Mouse (Mus musculus) gastrocnemius, postnatal 10 days (tissue): Measurements from ENCODE around the gene Zfp524. TPM values are rescaled to one million over a fixed set of nuclear protein-coding genes. Genes with fewer than 3 reads are reported as not detected.
"Not testable (repeated sequence)": the region's sequence is repeated elsewhere in the genome, so short reads cannot be mapped to it uniquely, and the experiment has no call there.

Experiments
- DNase-seq: peaks from one replicate; pipeline ENCODE4 v3.0.0; 2021; ENCODE audit warnings: mixed read lengths
- total RNA-seq, 2 experiments: library from RNA; stranded (reverse); gene quantifications; 2 replicates each; pipeline ENCODE4 v1.2.3; 2021

Gene Zfp524
- total RNA-seq, 2 experiments from 2014 or later, result 6.9 to 8.0 TPM

DNA sequence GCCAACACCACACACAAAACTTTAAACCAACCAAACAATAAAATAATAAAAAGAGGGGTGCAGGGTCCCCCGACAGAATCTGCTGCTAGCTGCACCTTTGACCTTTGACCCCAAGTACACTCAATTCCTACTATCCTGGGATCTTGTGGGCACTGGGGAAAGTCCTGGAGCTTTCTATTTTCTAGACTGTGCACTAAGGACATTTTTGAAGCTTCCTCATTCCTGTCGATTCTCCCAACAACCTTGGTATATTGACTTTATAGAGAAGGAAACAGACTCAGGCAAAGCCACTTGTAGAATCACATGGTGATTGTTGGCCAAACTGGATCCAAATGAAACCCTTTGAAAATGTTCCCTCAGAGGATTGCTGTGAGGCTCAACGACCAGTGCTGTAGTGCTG is 1.8 kb downstream of the Zfp524 start:
- no peak for DNase-seq

DNA sequence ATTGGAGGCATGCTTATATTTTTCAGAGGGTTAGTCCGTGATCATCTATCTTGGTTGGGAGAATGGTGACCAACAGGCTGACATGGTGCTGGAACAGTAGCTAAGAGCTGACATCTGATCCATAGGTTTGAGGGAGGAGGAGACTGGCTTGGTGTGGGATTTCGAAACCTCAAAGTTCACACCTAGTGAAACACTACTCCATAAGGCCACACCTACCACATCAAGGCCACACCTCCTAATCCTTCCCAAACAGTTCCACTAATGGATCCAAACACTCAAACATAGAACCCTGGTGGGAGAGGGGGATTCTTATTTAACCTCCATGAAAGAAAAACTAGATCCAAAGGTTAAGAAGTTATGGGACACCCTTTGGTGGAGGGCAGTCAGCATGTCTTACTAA is 2.7 kb downstream of the Zfp524 start:
- no peak for DNase-seq

- DNase-seq, result peak; percentile 36
Observed at GRCm38 (mm10) chr7:5017352-5017751, 3.1 kb downstream of the Zfp524 start.

- no peak for DNase-seq
Observed at GRCm38 (mm10) chr7:5017931-5018330, 3.7 kb downstream of the Zfp524 start.

- DNase-seq, result not testable (repeated sequence)
Observed at GRCm38 (mm10) chr7:5019576-5019975, 5.4 kb downstream of the Zfp524 start.

DNA sequence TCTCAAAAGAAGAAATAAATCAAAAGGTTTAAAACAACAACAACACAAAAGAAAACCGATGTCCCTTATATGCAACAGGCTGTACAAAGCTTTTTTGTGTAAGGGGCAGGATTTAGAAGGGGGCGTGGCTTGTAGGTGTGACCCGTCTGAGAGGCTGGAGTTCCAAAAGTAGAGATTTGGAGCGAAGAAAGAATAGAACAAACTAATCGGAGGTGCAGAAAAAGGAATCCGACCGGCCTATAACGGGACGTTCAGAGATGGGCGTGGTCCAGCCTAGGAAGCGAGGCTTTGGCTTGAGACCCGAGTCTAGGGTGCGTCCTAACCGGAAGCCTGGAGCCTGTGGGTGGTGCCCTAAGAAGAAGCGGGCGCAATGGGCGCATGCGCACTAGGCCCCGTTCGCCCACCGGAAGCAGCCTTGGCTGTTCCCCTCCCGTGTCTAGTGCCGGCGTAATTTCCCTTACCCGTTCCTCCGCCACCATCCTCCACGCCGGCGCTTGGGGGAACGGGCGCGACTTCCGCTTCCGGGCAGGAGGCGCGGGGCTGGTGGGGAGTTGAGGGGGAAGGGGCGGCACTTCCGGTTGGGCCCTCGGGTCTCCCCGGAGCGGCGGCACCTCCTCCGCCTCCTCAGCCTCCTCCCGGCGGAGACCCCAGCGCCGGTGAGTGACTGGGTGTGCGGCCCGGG is 5.9 kb downstream of the Zfp524 start, which contains the start of the genes Zfp865 and Ccdc106:
TSS of gene Zfp865 (plus strand) at position 377 of the 682 bp plus-strand sequence.
TSS of gene Ccdc106 (plus strand) at position 554 of the 682 bp plus-strand sequence.
- DNase-seq, result peak; percentile 99

- DNase-seq, result no peak
Observed at GRCm38 (mm10) chr7:5020685-5021084, 6.5 kb downstream of the Zfp524 start.

DNA sequence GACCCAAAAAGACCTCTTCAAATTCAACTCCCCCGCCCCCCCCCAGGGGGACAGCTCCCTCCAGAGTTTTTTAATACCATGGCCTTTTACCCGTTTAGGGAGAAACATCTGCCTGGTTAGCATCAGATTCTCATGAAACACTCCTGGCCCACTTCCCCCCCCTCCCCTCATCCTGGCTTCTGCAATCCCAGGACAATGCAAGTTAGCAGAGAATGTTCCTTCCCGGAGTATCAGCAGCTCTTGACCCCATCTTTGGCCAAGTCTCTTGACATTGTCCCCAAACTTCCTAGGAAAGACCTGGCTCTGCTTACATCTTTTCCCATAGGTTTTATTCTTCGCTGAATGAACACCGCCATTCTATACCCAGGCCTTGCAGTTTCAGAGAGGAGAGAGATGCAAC is 7.0 kb downstream of the Zfp524 start:
- no peak for DNase-seq

DNA sequence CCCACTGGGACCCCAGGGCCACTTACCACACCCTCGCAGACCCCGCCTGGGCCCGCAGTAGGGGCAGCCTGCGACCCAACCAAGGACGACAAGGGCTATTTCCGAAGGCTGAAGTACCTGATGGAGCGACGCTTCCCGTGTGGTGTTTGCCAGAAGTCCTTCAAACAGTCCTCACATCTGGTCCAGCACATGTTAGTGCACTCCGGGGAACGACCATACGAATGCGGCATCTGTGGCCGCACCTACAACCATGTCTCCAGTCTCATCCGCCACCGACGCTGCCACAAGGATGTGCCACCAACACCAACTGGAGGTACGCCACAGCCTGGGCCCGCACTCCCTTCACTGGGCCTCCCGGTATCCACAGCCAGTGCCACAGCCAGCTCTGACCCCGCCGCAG is 15.3 kb downstream of the Zfp524 start:
- DNase-seq, result no peak

GRCm38 (mm10) chr7:5029946-5030345 is 15.7 kb downstream of the Zfp524 start:
- no peak for DNase-seq

- no peak for DNase-seq
Observed at GRCm38 (mm10) chr7:5030554-5031275, 16.5 kb downstream of the Zfp524 start.

DNA sequence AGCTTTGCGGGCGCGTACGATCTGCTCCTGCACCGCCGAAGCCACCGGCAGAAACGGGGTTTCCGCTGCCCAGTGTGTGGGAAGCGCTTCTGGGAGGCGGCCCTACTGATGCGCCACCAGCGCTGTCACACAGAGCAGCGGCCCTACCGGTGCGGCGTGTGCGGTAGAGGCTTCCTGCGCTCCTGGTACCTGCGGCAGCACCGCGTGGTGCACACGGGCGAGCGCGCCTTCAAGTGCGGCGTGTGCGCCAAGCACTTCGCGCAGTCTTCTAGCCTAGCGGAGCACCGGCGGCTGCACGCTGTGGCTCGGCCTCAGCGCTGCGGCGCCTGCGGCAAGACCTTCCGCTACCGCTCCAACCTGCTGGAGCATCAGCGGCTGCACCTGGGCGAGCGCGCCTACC is 17.3 kb downstream of the Zfp524 start:
- DNase-seq, result no peak

DNA sequence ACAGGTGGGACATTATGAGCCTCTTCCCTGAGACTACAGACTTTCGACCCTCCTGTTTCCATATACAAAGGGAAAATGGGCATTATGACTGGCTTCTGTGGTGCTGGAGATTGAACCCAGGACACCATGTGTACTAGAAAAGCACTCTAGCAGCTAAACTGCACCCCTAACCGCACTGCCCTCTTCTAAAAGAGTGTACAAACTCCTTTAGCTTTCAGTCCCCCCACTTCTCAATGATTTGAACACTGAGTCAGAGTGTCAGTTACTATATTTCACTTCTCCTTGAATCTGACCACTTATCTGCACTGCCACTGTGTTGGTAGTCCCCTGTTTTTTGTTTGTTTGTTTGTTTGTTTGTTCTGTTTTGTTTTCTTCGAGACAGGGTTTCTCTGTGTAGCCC is 19.6 kb downstream of the Zfp524 start, which contains the start of gene 4632433K11Rik:
TSS of gene 4632433K11Rik (plus strand) at position 301 of the 400 bp plus-strand sequence.
- no peak for DNase-seq

- no peak for DNase-seq
Observed at GRCm38 (mm10) chr7:5035628-5036027, 21.4 kb downstream of the Zfp524 start.

DNA sequence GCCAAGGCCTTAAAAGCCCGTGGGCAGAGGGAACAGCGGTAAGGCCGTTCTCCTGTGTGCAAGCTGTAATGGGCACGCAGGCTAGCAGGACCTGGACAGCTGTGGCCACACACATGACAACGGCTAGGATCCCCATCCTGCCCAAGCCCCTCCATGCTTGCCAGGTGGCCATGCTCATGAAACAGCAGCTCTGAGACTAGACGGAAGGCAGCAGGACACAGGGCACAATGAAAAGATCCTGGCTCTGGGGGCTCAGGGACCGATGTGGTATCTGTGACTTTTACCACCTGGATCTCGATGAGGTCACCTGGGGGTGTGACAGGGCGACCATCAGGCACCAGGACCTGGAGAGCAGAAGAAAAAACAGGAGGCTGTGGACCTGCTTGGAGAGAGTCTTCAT is 21.9 kb downstream of the Zfp524 start:
- DNase-seq, result no peak

GRCm38 (mm10) chr7:5037026-5037425 is 22.8 kb downstream of the Zfp524 start:
- no peak for DNase-seq

DNA sequence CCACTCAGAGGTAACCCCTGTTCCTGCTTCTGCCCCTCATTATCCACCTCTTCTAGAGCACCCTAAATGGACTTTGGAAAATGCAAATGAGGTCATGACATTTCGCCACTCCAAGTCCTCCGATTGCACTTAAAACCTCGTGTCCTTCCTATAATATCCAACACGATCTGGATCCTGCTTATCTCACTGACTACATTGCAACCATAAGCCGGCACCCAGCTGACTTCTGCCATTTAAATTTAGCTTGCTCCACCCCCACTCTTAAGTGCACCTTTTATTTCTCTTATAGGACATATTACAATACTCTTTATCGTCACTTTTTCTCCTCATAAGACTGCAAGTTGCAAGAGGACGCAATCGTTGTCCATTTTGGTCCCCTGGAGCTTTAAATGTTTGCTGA is 23.3 kb downstream of the Zfp524 start:
- no peak for DNase-seq

- peak; percentile 94 for DNase-seq
Observed at GRCm38 (mm10) chr7:5038109-5038732, 24.0 kb downstream of the Zfp524 start, which contains the start of gene Zfp784. TSS of gene Zfp784 (minus strand) at chr7:5038446.

DNA sequence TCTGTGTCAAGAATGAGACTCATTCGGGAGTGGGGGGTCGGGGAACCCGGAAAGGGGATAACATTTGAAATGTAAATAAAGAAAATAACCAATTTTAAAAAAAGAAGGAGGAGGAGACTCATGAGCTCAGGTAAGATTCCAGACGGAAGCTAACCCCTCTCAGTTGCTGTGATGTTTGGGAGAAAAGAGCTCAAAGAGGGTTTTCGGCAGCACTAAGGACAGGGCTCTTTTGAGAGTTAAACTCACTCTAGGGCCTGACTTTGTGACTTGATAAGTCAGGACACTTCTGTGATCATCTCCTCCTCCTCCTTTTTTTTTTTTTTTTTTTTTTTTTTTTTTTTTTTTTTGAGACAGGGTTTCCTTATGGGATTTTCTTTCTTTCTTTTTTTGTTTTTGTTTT is 24.7 kb downstream of the Zfp524 start:
- no peak for DNase-seq

- no peak for DNase-seq
Observed at GRCm38 (mm10) chr7:5044981-5045380, 30.8 kb downstream of the Zfp524 start.

GRCm38 (mm10) chr7:5046112-5046511 is 31.9 kb downstream of the Zfp524 start:
- DNase-seq, result no peak

GRCm38 (mm10) chr7:5047313-5047712 is 33.1 kb downstream of the Zfp524 start:
- no peak for DNase-seq
